Mouse (Mus musculus) liver, embryonic 14.5 days (tissue): ENCODE measurements around the gene Slc5a9. TPM values are rescaled to one million over a fixed set of nuclear protein-coding genes. Genes with fewer than 3 reads are reported as not detected.

Source experiments
- ATAC-seq: fragments of 200-750 bp; cut with Nextera tagmentation; 2 replicates; pipeline ENCODE4 v1.8.0; 2017; ENCODE audit warnings: moderate number of reproducible peaks, mild to moderate bottlenecking, moderate library complexity; ENCODE audit not compliant: insufficient read depth
- DNase-seq, 3 experiments: peaks; one replicate each; pipeline ENCODE4 v3.0.0-alpha.2; 2012 to 2013; ENCODE audit warnings: low read depth in 3 of 3, low spot score in 3 of 3
- H3K27ac ChIP-seq: fragments of 300-500 bp; sonication (generic); 2 replicates; pipeline ENCODE4 v1.5.1; 2014; ENCODE audit warnings: moderate library complexity, mild to moderate bottlenecking, control low read depth, inconsistent platforms
- H3K27me3 ChIP-seq: fragments of 300-500 bp; sonication (generic); 2 replicates; pipeline ENCODE4 v1.6.1; 2014; ENCODE audit warnings: mild to moderate bottlenecking, low read length, moderate library complexity; ENCODE audit not compliant: control insufficient read depth, insufficient read depth
- H3K36me3 ChIP-seq: fragments of 300-500 bp; sonication (generic); replicated peaks from 2 replicates; pipeline ENCODE4 v1.6.1; 2014; ENCODE audit warnings: low read depth; ENCODE audit not compliant: control insufficient read depth, insufficient read depth
- H3K4me1 ChIP-seq, 2 experiments: fragments of 200-500 bp in 1 of 2; fragments of 300-500 bp in 1 of 2; sonication (generic) in 1 of 2; replicated peaks; 2 replicates each; pipeline ENCODE4 v1.6.1; 2012 to 2014; ENCODE audit warnings: antibody characterized with exemption in 1 of 2, inconsistent platforms in 1 of 2, low read length in 1 of 2; ENCODE audit not compliant: control insufficient read depth in 2 of 2, insufficient read depth in 2 of 2
- H3K4me2 ChIP-seq: fragments of 300-500 bp; sonication (generic); 2 replicates; pipeline ENCODE4 v1.6.1; 2014; ENCODE audit warnings: low read depth, mild to moderate bottlenecking, control low read depth, moderate library complexity
- H3K4me3 ChIP-seq, 2 experiments: fragments of 200-500 bp in 1 of 2; fragments of 300-500 bp in 1 of 2; sonication (generic) in 1 of 2; 2 replicates each; pipeline ENCODE4 v1.5.1; 2012 to 2014; ENCODE audit warnings: low read depth in 2 of 2, low read length in 2 of 2, mild to moderate bottlenecking in 2 of 2, control low read depth in 1 of 2, inconsistent platforms in 1 of 2, moderate library complexity in 1 of 2; ENCODE audit not compliant: insufficient read depth in 1 of 2
- H3K9ac ChIP-seq: fragments of 300-500 bp; sonication (generic); replicated peaks from 2 replicates; pipeline ENCODE4 v1.6.1; 2014; ENCODE audit warnings: mild to moderate bottlenecking, control low read depth, moderate library complexity
- H3K9me3 ChIP-seq: fragments of 300-500 bp; sonication (generic); 2 replicates; pipeline ENCODE4 v1.6.1; 2016; ENCODE audit warnings: low read length, mixed read lengths; ENCODE audit not compliant: control insufficient read depth
- CTCF ChIP-seq: IDR thresholded peaks from 2 replicates; pipeline ENCODE4 v1.5.1; 2016; ENCODE audit warnings: antibody characterized with exemption, low read depth, control low read depth
- EP300 ChIP-seq: IDR thresholded peaks from 2 replicates; pipeline ENCODE4 v1.6.1; 2016; ENCODE audit warnings: antibody characterized with exemption, low read depth
- WGBS: fragments of 180-500 bp; shearing (Covaris S2); extraction: QIAGEN DNeasy Blood & Tissue Kit; methylation state at CpG from one replicate; pipeline ENCODE4 v1.1.7; 2014; ENCODE audit not compliant: insufficient replicate concordance; 5-methylcytosine and 5-hydroxymethylcytosine counted together
- polyA plus RNA-seq, 2 experiments: library from polyadenylated mRNA; depleted of rRNA in 1 of 2; stranded (reverse) in 1 of 2; unstranded in 1 of 2; fragments of >200 nt; fragmentation: Nextera tagmentation in 1 of 2; extraction: Ambion mirVana in 1 of 2; gene quantifications; 2 replicates each; pipeline versions ENCODE4 v1.2.1 to v1.2.3; 2012 to 2014

The Slc5a9 gene
- polyA plus RNA-seq, 2 experiments: 0.03 to 0.04 TPM

GRCm38 (mm10) chr4:111898566-111898965 is 4.2 kb downstream of the Slc5a9 start:
- no peak for ATAC-seq
- DNase-seq: no peak
- TF ChIP-seq EP300 (no peak), CTCF (no peak)

GRCm38 (mm10) chr4:111897755-111898154 is 5.0 kb downstream of the Slc5a9 start:
- no peak overlapping the region for H3K9ac ChIP-seq
- no peaks in the 10 kb centered on the region for H3K9me3 ChIP-seq
- no peaks in the 10 kb centered on the region for H3K4me1 ChIP-seq
- H3K27ac ChIP-seq: no peak overlapping the region
- DNase-seq (no peak), ATAC-seq (no peak)
- H3K4me2 ChIP-seq: no peak overlapping the region
- no peaks in the 10 kb centered on the region for H3K36me3 ChIP-seq
- TF ChIP-seq EP300: no peak
- no peak for TF ChIP-seq CTCF
- 13% methylated on average over 1 of the region's 1 CpGs for whole genome bisulfite sequencing
- H3K27me3 ChIP-seq: no peaks in the 10 kb centered on the region
- H3K4me3 ChIP-seq: no peak overlapping the region

More at GRCm38 (mm10) chr4:111898566-111898965, 4.2 kb downstream of the Slc5a9 start:
- Histone ChIP-seq H3K27me3 (no peaks in the 10 kb centered on the region), H3K4me1 (no peaks in the 10 kb centered on the region), H3K9me3 (no peaks in the 10 kb centered on the region), H3K27ac (no peak overlapping the region), H3K36me3 (no peaks in the 10 kb centered on the region), H3K9ac (no peak overlapping the region), H3K4me2 (no peak overlapping the region), H3K4me3 (no peak overlapping the region)
- WGBS: 29% methylated on average over 4 of the region's 4 CpGs

GRCm38 (mm10) chr4:111892138-111892537 is 10.6 kb downstream of the Slc5a9 start:
- Histone ChIP-seq H3K27ac (no peak overlapping the region), H3K27me3 (no peaks in the 10 kb centered on the region), H3K36me3 (no peaks in the 10 kb centered on the region), H3K9me3 (no peaks in the 10 kb centered on the region), H3K4me3 (no peak overlapping the region), H3K9ac (no peak overlapping the region), H3K4me1 (no peaks in the 10 kb centered on the region), H3K4me2 (no peak overlapping the region)
- ATAC-seq (no peak), DNase-seq (no peak)
- TF ChIP-seq CTCF: no peak
- TF ChIP-seq EP300: no peak

GRCm38 (mm10) chr4:111886607-111887006 is 16.1 kb downstream of the Slc5a9 start:
- H3K27me3 ChIP-seq: no peaks in the 10 kb centered on the region
- 8% methylated on average over 4 of the region's 4 CpGs for WGBS
- H3K9ac ChIP-seq: no peak overlapping the region
- ATAC-seq (peak; percentile 23; the same call in 1 of the 2 replicates), DNase-seq (peak in 1 of 3 experiments; percentile 5)
- no peak overlapping the region for H3K4me2 ChIP-seq
- no peak overlapping the region for H3K27ac ChIP-seq
- TF ChIP-seq CTCF (peak; percentile 73), EP300 (no peak)
- H3K9me3 ChIP-seq: no peaks in the 10 kb centered on the region
- no peaks in the 10 kb centered on the region for H3K4me1 ChIP-seq
- no peaks in the 10 kb centered on the region for H3K36me3 ChIP-seq
- no peak overlapping the region for H3K4me3 ChIP-seq

GRCm38 (mm10) chr4:111886018-111886417 is 16.7 kb downstream of the Slc5a9 start:
- ATAC-seq (no peak), DNase-seq (peak in 1 of 3 experiments; percentile 7)
- no peaks in the 10 kb centered on the region for H3K9me3 ChIP-seq
- H3K4me1 ChIP-seq: no peaks in the 10 kb centered on the region
- H3K36me3 ChIP-seq: no peaks in the 10 kb centered on the region
- no peak overlapping the region for H3K27ac ChIP-seq
- H3K27me3 ChIP-seq: no peaks in the 10 kb centered on the region
- no peak overlapping the region for H3K4me2 ChIP-seq
- TF ChIP-seq EP300: no peak
- TF ChIP-seq CTCF: peak; percentile 71
- WGBS: 4% methylated on average over 7 of the region's 7 CpGs
- no peak overlapping the region for H3K9ac ChIP-seq
- H3K4me3 ChIP-seq: no peak overlapping the region
